Mouse (Mus musculus) CH12.LX (cell line): ENCODE data around the gene Cnst.

ENCODE experiments used
- CHD2 ChIP-seq: IDR thresholded peaks from 2 replicates; pipeline ENCODE4 v1.6.1; 2011; ENCODE audit warnings: low read length, improper control_type of control experiment
- CTCF ChIP-seq, 2 experiments: IDR thresholded peaks in 1 of 2; conservative IDR thresholded peaks in 1 of 2; 2 replicates each; pipeline ENCODE4 v1.5.1; 2011 to 2012; ENCODE audit warnings: low read depth in 2 of 2, low read length in 2 of 2, improper control_type of control experiment in 1 of 2, inconsistent platforms in 1 of 2, mild to moderate bottlenecking in 1 of 2, moderate library complexity in 1 of 2
- E2F4 ChIP-seq: IDR thresholded peaks from 2 replicates; pipeline ENCODE4 v1.6.1; 2011; ENCODE audit warnings: low read depth, low read length, improper control_type of control experiment; ENCODE audit not compliant: insufficient replicate concordance
- KAT2A ChIP-seq: IDR thresholded peaks from 2 replicates; pipeline ENCODE4 v1.6.1; 2012; ENCODE audit warnings: low read length, improper control_type of control experiment, inconsistent platforms; ENCODE audit not compliant: insufficient replicate concordance
- MYC ChIP-seq: IDR thresholded peaks from 2 replicates; pipeline ENCODE4 v1.6.1; 2011; ENCODE audit warnings: low read depth, mild to moderate bottlenecking, improper control_type of control experiment, low read length
- POLR2A ChIP-seq: IDR thresholded peaks from 2 replicates; pipeline ENCODE4 v1.6.1; 2011; ENCODE audit warnings: low read depth, mild to moderate bottlenecking, improper control_type of control experiment, low read length
- SIN3A ChIP-seq: IDR thresholded peaks from 2 replicates; pipeline ENCODE4 v1.6.1; 2012; ENCODE audit warnings: low read length, improper control_type of control experiment, inconsistent platforms
- USF1 ChIP-seq: IDR thresholded peaks from 2 replicates; pipeline ENCODE4 v1.6.1; 2014; ENCODE audit warnings: low read depth, mild to moderate bottlenecking, inconsistent platforms, low read length, improper control_type of control experiment
- ZKSCAN1 ChIP-seq: IDR thresholded peaks from 2 replicates; pipeline ENCODE4 v1.6.1; 2012; ENCODE audit warnings: low read depth, inconsistent platforms, low read length, improper control_type of control experiment, borderline replicate concordance
- ZMIZ1 ChIP-seq: IDR thresholded peaks from 2 replicates; pipeline ENCODE4 v1.6.1; 2012; ENCODE audit warnings: low read depth, mild to moderate bottlenecking, inconsistent platforms, low read length, improper control_type of control experiment

- no peak for TF ChIP-seq E2F4
- no peak for TF ChIP-seq CHD2
- no peak for TF ChIP-seq MYC
- TF ChIP-seq SIN3A: no peak
- no peak for TF ChIP-seq KAT2A
- TF ChIP-seq POLR2A: no peak
- TF ChIP-seq USF1: no peak
- TF ChIP-seq ZMIZ1: no peak
- TF ChIP-seq CTCF (conservative IDR thresholded peaks at IDR 0.05 in 1 of 2, IDR thresholded peaks at IDR 0.05 in 1 of 2; ENCODE audit: low read depth in 2 of 2, low read length in 2 of 2): no peak
- TF ChIP-seq ZKSCAN1: no peak
These were observed 7.8 kb downstream of the Cnst start for GRCm38 (mm10) chr1:179553949-179554347.
